Mouse (Mus musculus) ES-Bruce4 (cell line): ENCODE results near the gene Ddx1.

Experiments used
- CTCF ChIP-seq: IDR thresholded peaks from one replicate; pipeline ENCODE4 v1.8.1; 2011; ENCODE audit warnings: low read depth, low read length
- EP300 ChIP-seq: IDR thresholded peaks from 2 replicates; pipeline ENCODE4 v1.6.1; 2011; ENCODE audit warnings: low read depth, low read length; ENCODE audit not compliant: insufficient read depth
- POLR2A ChIP-seq: IDR thresholded peaks from one replicate; pipeline ENCODE4 v1.8.1; 2011; ENCODE audit warnings: low read length; ENCODE audit not compliant: insufficient read depth

- no peak for TF ChIP-seq POLR2A
- TF ChIP-seq EP300, result no peak
- no peak for TF ChIP-seq CTCF
These were observed 19.4 kb upstream of the Ddx1 start for GRCm38 (mm10) chr12:13268412-13268811.
